Mouse (Mus musculus): ENCODE measurements at regions not wholly inside any gene's neighbourhood (a gene's known extent, or its start where the extent isn't known, plus 50 kb on each side); places are given as distances from the start of the nearest gene placed in this dataset.

GRCm38 (mm10) chr17:15182105-15182504 lies 140.8 kb upstream of the Gm3448 start:
- Histone ChIP-seq H3K27me3 (replicated peaks) (no peaks in the 10 kb centered on the region), H3K36me3 (replicated peaks in 1 of 2; ENCODE audit: control insufficient read depth in 1 of 2, insufficient read depth in 1 of 2, low read length in 1 of 2) (no peaks in the 10 kb centered on the region), H3K79me2 (replicated peaks; ENCODE audit: control insufficient read depth, extremely low read depth, insufficient read depth, poor library complexity, severe bottlenecking) (no peaks in the 10 kb centered on the region), H3K9ac (ENCODE audit: insufficient read depth, low read depth) (no peak overlapping the region), H3K4me2 (ENCODE audit: insufficient read depth, low read depth, poor library complexity, severe bottlenecking) (no peak overlapping the region), H3K9me3 (replicated peaks; ENCODE audit: low read length) (peaks cover 2% of the 10 kb centered on the region), H3K27ac (ENCODE audit: insufficient read depth, low read depth) (no peak overlapping the region), H3K4me1 (ENCODE audit: control insufficient read depth in 1 of 2, insufficient read depth in 2 of 2) (peaks cover 5 to 9% of the 10 kb centered on the region in 2 experiments; a peak in 3 of 4 replicates), H3K4me3 (replicated peaks in 1 of 3; ENCODE audit: low read depth in 2 of 3, low read length in 2 of 3, poor library complexity in 1 of 3) (no peak overlapping the region)
- TF ChIP-seq BHLHE40 (IDR thresholded peaks at IDR 0.05; ENCODE audit: low read depth, low read length) (no peak), ELF1 (IDR thresholded peaks at IDR 0.05; ENCODE audit: low read depth, low read length) (no peak), CHD1 (IDR thresholded peaks at IDR 0.05; ENCODE audit: low read depth, low read length) (no peak), MYC (IDR thresholded peaks at IDR 0.05; ENCODE audit: low read depth, low read length) (no peak), ZMIZ1 (IDR thresholded peaks at IDR 0.05; ENCODE audit: low read depth, low read length) (no peak), POLR2A (IDR thresholded peaks at IDR 0.05; ENCODE audit: low read depth, low read length) (no peak), RCOR1 (conservative IDR thresholded peaks at IDR 0.05; ENCODE audit: low read depth, low read length) (no peak), JUND (conservative IDR thresholded peaks at IDR 0.05; ENCODE audit: low read depth, low read length) (no peak), MAX (IDR thresholded peaks at IDR 0.05; ENCODE audit: low read length) (no peak), ZKSCAN1 (IDR thresholded peaks at IDR 0.05; ENCODE audit: borderline replicate concordance, low read depth, low read length) (no peak), SIN3A (IDR thresholded peaks at IDR 0.05; ENCODE audit: low read length) (no peak), CTCF (conservative IDR thresholded peaks at IDR 0.05 in 1 of 2, IDR thresholded peaks at IDR 0.05 in 1 of 2; ENCODE audit: low read depth in 2 of 2, low read length in 2 of 2) (no peak), USF2 (conservative IDR thresholded peaks at IDR 0.05; ENCODE audit: low read depth, low read length) (no peak), TBP (conservative IDR thresholded peaks at IDR 0.05; ENCODE audit: low read depth, low read length) (no peak), UBTF (IDR thresholded peaks at IDR 0.05; ENCODE audit: low read depth, low read length) (no peak), MXI1 (IDR thresholded peaks at IDR 0.05; ENCODE audit: low read depth, low read length) (no peak), IRF4 (IDR thresholded peaks at IDR 0.05; ENCODE audit: low read depth, low read length) (no peak), KAT2A (IDR thresholded peaks at IDR 0.05; ENCODE audit: insufficient replicate concordance, low read length) (no peak)
- dilution Hi-C loops (cut with MboI; ENCODE audit: extremely low pct_ligation_motif_present, extremely low pct_unique_long_range_greater_than_20kb, low sequenced_read_pairs) = no loop called here
- no peak for DNase-seq (ENCODE audit: extremely low read depth)
- in situ Hi-C loops (cut with MboI; ENCODE audit: low pct_ligation_motif_present, low pct_unique_long_range_greater_than_20kb, low sequenced_read_pairs) = no loop called here

GRCm38 (mm10) chr17:15180223-15180860 lies 139.0 kb upstream of the Gm3448 start:
- Histone ChIP-seq H3K4me3 (replicated peaks in 1 of 3; ENCODE audit: low read depth in 2 of 3, low read length in 2 of 3, poor library complexity in 1 of 3) (no peak overlapping the region), H3K9ac (ENCODE audit: insufficient read depth, low read depth) (no peak overlapping the region), H3K4me1 (ENCODE audit: control insufficient read depth in 1 of 2, insufficient read depth in 2 of 2) (peaks cover 5 to 10% of the 10 kb centered on the region in 2 experiments; a peak in 3 of 4 replicates), H3K9me3 (replicated peaks; ENCODE audit: low read length) (no peaks in the 10 kb centered on the region), H3K4me2 (ENCODE audit: insufficient read depth, low read depth, poor library complexity, severe bottlenecking) (no peak overlapping the region), H3K27me3 (replicated peaks) (no peaks in the 10 kb centered on the region), H3K79me2 (replicated peaks; ENCODE audit: control insufficient read depth, extremely low read depth, insufficient read depth, poor library complexity, severe bottlenecking) (no peaks in the 10 kb centered on the region), H3K27ac (ENCODE audit: insufficient read depth, low read depth) (no peak overlapping the region), H3K36me3 (replicated peaks in 1 of 2; ENCODE audit: control insufficient read depth in 1 of 2, insufficient read depth in 1 of 2, low read length in 1 of 2) (no peaks in the 10 kb centered on the region)
- in situ Hi-C loops (cut with MboI; ENCODE audit: low pct_ligation_motif_present, low pct_unique_long_range_greater_than_20kb, low sequenced_read_pairs) (no loop called here), dilution Hi-C loops (cut with MboI; ENCODE audit: extremely low pct_ligation_motif_present, extremely low pct_unique_long_range_greater_than_20kb, low sequenced_read_pairs) (no loop called here)
- TF ChIP-seq MEF2A (IDR thresholded peaks at IDR 0.05; ENCODE audit: borderline replicate concordance, low read depth, low read length) (no peak), SMC3 (IDR thresholded peaks at IDR 0.05; ENCODE audit: low read depth, low read length) (no peak), JUND (conservative IDR thresholded peaks at IDR 0.05; ENCODE audit: low read depth, low read length) (no peak), IRF4 (IDR thresholded peaks at IDR 0.05; ENCODE audit: low read depth, low read length) (no peak), ZC3H11A (IDR thresholded peaks at IDR 0.05; ENCODE audit: low read depth, low read length) (no peak), TCF12 (IDR thresholded peaks at IDR 0.05; ENCODE audit: low read depth, low read length) (no peak)
- DNase-seq (ENCODE audit: extremely low read depth) = no peak

All from CH12.LX (cell line).